Mouse (Mus musculus): Measurements from ENCODE around the gene Taok2. TPM values are rescaled to one million over a fixed set of nuclear protein-coding genes. Genes with fewer than 3 reads are reported as not detected.
A peak's percentile ranks its signal among the peaks of the same experiment; 100 is the strongest.

Gene Taok2
- total RNA-seq, 1 experiment from 2014 or later: 68.8 TPM

- no peak for DNase-seq
Measured at GRCm38 (mm10) chr7:126870520-126870891, 14.0 kb downstream of the Taok2 start.

- DNase-seq: no peak
Measured at GRCm38 (mm10) chr7:126869780-126870519, 14.6 kb downstream of the Taok2 start.

GRCm38 (mm10) chr7:126868003-126868402 is 16.5 kb downstream of the Taok2 start:
- no peak for DNase-seq

- no peak for DNase-seq
Measured at GRCm38 (mm10) chr7:126867534-126867933, 17.0 kb downstream of the Taok2 start.

- DNase-seq: no peak
Measured at GRCm38 (mm10) chr7:126863791-126864190, 20.7 kb downstream of the Taok2 start.

- peak; percentile 97 for DNase-seq
Measured at GRCm38 (mm10) chr7:126862147-126862784, 22.2 kb downstream of the Taok2 start, which contains the start of gene Ino80e. Gene Ino80e, minus strand, starts transcription at chr7:126862377.

- DNase-seq: peak; percentile 97
Measured at GRCm38 (mm10) chr7:126861429-126862130, 22.9 kb downstream of the Taok2 start, which contains the start of gene Hirip3. Gene Hirip3, plus strand, starts transcription at chr7:126861972.

GRCm38 (mm10) chr7:126860987-126861386 is 23.5 kb downstream of the Taok2 start:
- no peak for DNase-seq

GRCm38 (mm10) chr7:126856741-126857420 is 27.6 kb downstream of the Taok2 start:
- no peak for DNase-seq

GRCm38 (mm10) chr7:126855641-126856040 is 28.9 kb downstream of the Taok2 start:
- DNase-seq: no peak

- no peak for DNase-seq
Measured at GRCm38 (mm10) chr7:126853454-126853853, 31.0 kb downstream of the Taok2 start.

GRCm38 (mm10) chr7:126851192-126851591 is 33.3 kb downstream of the Taok2 start:
- no peak for DNase-seq

GRCm38 (mm10) chr7:126850161-126850560 is 34.3 kb downstream of the Taok2 start:
- DNase-seq: no peak

GRCm38 (mm10) chr7:126848794-126849193 is 35.7 kb downstream of the Taok2 start:
- no peak for DNase-seq

GRCm38 (mm10) chr7:126847421-126848398 is 36.8 kb downstream of the Taok2 start:
- DNase-seq: peak; percentile 47

- DNase-seq: no peak
Measured at GRCm38 (mm10) chr7:126847116-126847420, 37.4 kb downstream of the Taok2 start, which contains the start of gene Doc2a. Gene Doc2a, plus strand, starts transcription at chr7:126847416.

- DNase-seq: no peak
Measured at GRCm38 (mm10) chr7:126845516-126845915, 39.0 kb downstream of the Taok2 start.

GRCm38 (mm10) chr7:126843276-126843675 is 41.2 kb downstream of the Taok2 start:
- no peak for DNase-seq

- DNase-seq: no peak
Measured at GRCm38 (mm10) chr7:126833294-126833693, 51.2 kb downstream of the Taok2 start.

- peak; percentile 90 for DNase-seq
Measured at GRCm38 (mm10) chr7:126832036-126832598, 52.4 kb downstream of the Taok2 start.

- no peak for DNase-seq
Measured at GRCm38 (mm10) chr7:126831539-126831938, 53.0 kb downstream of the Taok2 start, which contains the start of gene 4930451I11Rik. Gene 4930451I11Rik, minus strand, starts transcription at chr7:126831639.

Data from adrenal gland, postnatal 14 days (tissue).